Mouse (Mus musculus): ENCODE data around the gene Tspan13. TPM values are rescaled to one million over a fixed set of nuclear protein-coding genes. Genes with fewer than 3 reads are reported as not detected.

Tspan13 gene
- polyA plus RNA-seq, 1 experiment from 2014 or later: 66.8 TPM

GRCm38 (mm10) chr12:36041703-36042347 lies 475 bp downstream of the Tspan13 start:
- WGBS: 1% methylated on average over 49 of the region's 50 CpGs
- ATAC-seq (ENCODE audit: insufficient number of reproducible peaks, insufficient read depth, low FRiP score, low read depth): peak; percentile 62
- H3K9me3 ChIP-seq (ENCODE audit: control insufficient read depth, low read length): no peaks in the 10 kb centered on the region
- no peaks in the 10 kb centered on the region for H3K36me3 ChIP-seq (ENCODE audit: control insufficient read depth, insufficient read depth, low read length)
- peak overlapping the region; percentile 89 for H3K9ac ChIP-seq (ENCODE audit: low read length)
- no peaks in the 10 kb centered on the region for H3K27me3 ChIP-seq (ENCODE audit: control insufficient read depth, insufficient read depth, low read length)
- peak overlapping the region; percentile 93 for H3K4me2 ChIP-seq (ENCODE audit: low read length)
- H3K4me3 ChIP-seq (ENCODE audit: control insufficient read depth in 1 of 2, insufficient read depth in 1 of 2, low read depth in 1 of 2, low read length in 2 of 2): peak overlapping the region; percentile 96 to 97
- H3K27ac ChIP-seq (replicated peaks in 1 of 2; ENCODE audit: control insufficient read depth in 1 of 2, insufficient read depth in 1 of 2, low read depth in 2 of 2, low read length in 2 of 2): peak overlapping the region; percentile 51 to 55; a peak in 1 of 4 replicates
- H3K4me1 ChIP-seq (ENCODE audit: control insufficient read depth in 2 of 2, insufficient read depth in 2 of 2, low read length in 2 of 2): peaks cover 6 to 20% of the 10 kb centered on the region in 2 experiments

DNA sequence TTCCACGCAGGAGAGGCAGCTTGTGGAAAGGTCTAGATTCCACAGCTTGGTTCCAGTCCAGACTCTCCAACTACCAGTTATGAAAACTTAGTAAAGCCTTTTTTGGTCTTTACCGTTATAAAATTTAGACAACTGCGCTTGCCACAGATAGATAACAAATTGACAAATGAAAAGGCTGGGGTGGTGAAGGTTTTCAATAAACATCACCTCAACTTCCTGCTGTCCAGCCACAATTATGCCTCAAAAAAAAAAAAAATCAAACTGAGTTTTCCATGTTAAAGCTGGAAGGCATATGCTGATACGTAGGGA lies 1.1 kb downstream of the Tspan13 start:
- Histone ChIP-seq H3K27ac (replicated peaks in 1 of 2; ENCODE audit: control insufficient read depth in 1 of 2, insufficient read depth in 1 of 2, low read depth in 2 of 2, low read length in 2 of 2) (peak overlapping the region; percentile 19 to 51; a peak in 1 of 4 replicates), H3K27me3 (ENCODE audit: control insufficient read depth, insufficient read depth, low read length) (no peaks in the 10 kb centered on the region), H3K4me2 (ENCODE audit: low read length) (peak overlapping the region; percentile 93), H3K36me3 (ENCODE audit: control insufficient read depth, insufficient read depth, low read length) (no peaks in the 10 kb centered on the region), H3K9ac (ENCODE audit: low read length) (peak overlapping the region; percentile 89), H3K9me3 (ENCODE audit: control insufficient read depth, low read length) (no peaks in the 10 kb centered on the region), H3K4me3 (ENCODE audit: control insufficient read depth in 1 of 2, insufficient read depth in 1 of 2, low read depth in 1 of 2, low read length in 2 of 2) (peak overlapping the region; percentile 22 to 96; a peak in 3 of 4 replicates), H3K4me1 (ENCODE audit: control insufficient read depth in 2 of 2, insufficient read depth in 2 of 2, low read length in 2 of 2) (peaks cover 6 to 17% of the 10 kb centered on the region in 2 experiments)
- no peak for ATAC-seq (ENCODE audit: insufficient number of reproducible peaks, insufficient read depth, low FRiP score, low read depth)
- 30% methylated on average over 4 of the region's 4 CpGs for WGBS

GRCm38 (mm10) chr12:36040571-36041280 lies 1.6 kb downstream of the Tspan13 start:
- peak overlapping the region; percentile 22 to 96; a peak in 3 of 4 replicates for H3K4me3 ChIP-seq (ENCODE audit: control insufficient read depth in 1 of 2, insufficient read depth in 1 of 2, low read depth in 1 of 2, low read length in 2 of 2)
- WGBS: 60% methylated on average over 10 of the region's 10 CpGs
- peak overlapping the region; percentile 8 to 19; a peak in 1 of 4 replicates for H3K27ac ChIP-seq (replicated peaks in 1 of 2; ENCODE audit: control insufficient read depth in 1 of 2, insufficient read depth in 1 of 2, low read depth in 2 of 2, low read length in 2 of 2)
- peak overlapping the region; percentile 89 for H3K9ac ChIP-seq (ENCODE audit: low read length)
- H3K4me2 ChIP-seq (ENCODE audit: low read length): peak overlapping the region; percentile 93
- no peaks in the 10 kb centered on the region for H3K36me3 ChIP-seq (ENCODE audit: control insufficient read depth, insufficient read depth, low read length)
- no peaks in the 10 kb centered on the region for H3K9me3 ChIP-seq (ENCODE audit: control insufficient read depth, low read length)
- H3K27me3 ChIP-seq (ENCODE audit: control insufficient read depth, insufficient read depth, low read length): no peaks in the 10 kb centered on the region
- peaks cover 6 to 15% of the 10 kb centered on the region in 2 experiments for H3K4me1 ChIP-seq (ENCODE audit: control insufficient read depth in 2 of 2, insufficient read depth in 2 of 2, low read length in 2 of 2)
- ATAC-seq (ENCODE audit: insufficient number of reproducible peaks, insufficient read depth, low FRiP score, low read depth): no peak

- Histone ChIP-seq H3K9ac (ENCODE audit: low read length) (no peak overlapping the region; the same call in 1 of the 2 replicates), H3K4me1 (ENCODE audit: control insufficient read depth in 2 of 2, insufficient read depth in 2 of 2, low read length in 2 of 2) (peaks cover 6 to 15% of the 10 kb centered on the region in 2 experiments), H3K9me3 (ENCODE audit: control insufficient read depth, low read length) (no peaks in the 10 kb centered on the region), H3K27ac (replicated peaks in 1 of 2; ENCODE audit: control insufficient read depth in 1 of 2, insufficient read depth in 1 of 2, low read depth in 2 of 2, low read length in 2 of 2) (peak overlapping the region; percentile 46 to 59; a peak in 3 of 4 replicates), H3K4me3 (ENCODE audit: control insufficient read depth in 1 of 2, insufficient read depth in 1 of 2, low read depth in 1 of 2, low read length in 2 of 2) (no peak overlapping the region), H3K4me2 (ENCODE audit: low read length) (peak overlapping the region; percentile 93), H3K27me3 (ENCODE audit: control insufficient read depth, insufficient read depth, low read length) (no peaks in the 10 kb centered on the region), H3K36me3 (ENCODE audit: control insufficient read depth, insufficient read depth, low read length) (no peaks in the 10 kb centered on the region)
- 52% methylated on average over 9 of the region's 9 CpGs for WGBS
- no peak for ATAC-seq (ENCODE audit: insufficient number of reproducible peaks, insufficient read depth, low FRiP score, low read depth)
Observed at GRCm38 (mm10) chr12:36039541-36040084, 2.7 kb downstream of the Tspan13 start.

- no peak for ATAC-seq (ENCODE audit: insufficient number of reproducible peaks, insufficient read depth, low FRiP score, low read depth)
- no peak overlapping the region for H3K9ac ChIP-seq (ENCODE audit: low read length)
- 72% methylated on average over 10 of the region's 10 CpGs for WGBS
- H3K27ac ChIP-seq (replicated peaks in 1 of 2; ENCODE audit: control insufficient read depth in 1 of 2, insufficient read depth in 1 of 2, low read depth in 2 of 2, low read length in 2 of 2): no peak overlapping the region
- no peaks in the 10 kb centered on the region for H3K27me3 ChIP-seq (ENCODE audit: control insufficient read depth, insufficient read depth, low read length)
- H3K4me3 ChIP-seq (ENCODE audit: control insufficient read depth in 1 of 2, insufficient read depth in 1 of 2, low read depth in 1 of 2, low read length in 2 of 2): no peak overlapping the region
- H3K36me3 ChIP-seq (ENCODE audit: control insufficient read depth, insufficient read depth, low read length): no peaks in the 10 kb centered on the region
- H3K9me3 ChIP-seq (ENCODE audit: control insufficient read depth, low read length): no peaks in the 10 kb centered on the region
- H3K4me1 ChIP-seq (ENCODE audit: control insufficient read depth in 2 of 2, insufficient read depth in 2 of 2, low read length in 2 of 2): peaks cover 7 to 21% of the 10 kb centered on the region in 2 experiments
- no peak overlapping the region for H3K4me2 ChIP-seq (ENCODE audit: low read length)
Observed at GRCm38 (mm10) chr12:36036776-36037175, 5.5 kb downstream of the Tspan13 start.

- no peak overlapping the region for H3K9ac ChIP-seq (ENCODE audit: low read length)
- WGBS: 93% methylated on average over 7 of the region's 7 CpGs
- H3K4me3 ChIP-seq (ENCODE audit: control insufficient read depth in 1 of 2, insufficient read depth in 1 of 2, low read depth in 1 of 2, low read length in 2 of 2): no peak overlapping the region
- H3K27me3 ChIP-seq (ENCODE audit: control insufficient read depth, insufficient read depth, low read length): no peaks in the 10 kb centered on the region
- no peak overlapping the region for H3K27ac ChIP-seq (replicated peaks in 1 of 2; ENCODE audit: control insufficient read depth in 1 of 2, insufficient read depth in 1 of 2, low read depth in 2 of 2, low read length in 2 of 2)
- no peaks in the 10 kb centered on the region for H3K9me3 ChIP-seq (ENCODE audit: control insufficient read depth, low read length)
- H3K36me3 ChIP-seq (ENCODE audit: control insufficient read depth, insufficient read depth, low read length): no peaks in the 10 kb centered on the region
- ATAC-seq (ENCODE audit: insufficient number of reproducible peaks, insufficient read depth, low FRiP score, low read depth): no peak
- peaks cover 8 to 18% of the 10 kb centered on the region in 2 experiments for H3K4me1 ChIP-seq (ENCODE audit: control insufficient read depth in 2 of 2, insufficient read depth in 2 of 2, low read length in 2 of 2)
- no peak overlapping the region for H3K4me2 ChIP-seq (ENCODE audit: low read length)
Observed at GRCm38 (mm10) chr12:36036121-36036520, 6.2 kb downstream of the Tspan13 start.

DNA sequence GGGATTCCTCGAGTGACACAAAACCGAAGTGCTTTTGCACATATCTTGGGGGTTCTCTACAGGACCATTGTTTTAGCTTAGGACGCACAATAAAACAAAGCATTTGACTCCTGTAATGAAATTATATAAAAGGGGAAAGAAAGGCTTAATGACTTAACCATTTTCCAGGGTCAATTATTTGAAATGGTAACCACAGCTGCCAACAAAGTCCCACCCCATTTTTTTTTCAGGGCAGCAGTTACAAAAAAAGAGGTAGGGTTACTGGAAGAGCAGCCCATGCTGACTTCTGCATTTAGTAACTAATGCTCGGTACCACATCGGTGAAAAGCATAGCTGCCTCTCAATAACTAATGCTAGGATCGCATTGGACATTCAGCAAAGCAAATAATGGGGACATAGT lies 6.8 kb downstream of the Tspan13 start:
- Histone ChIP-seq H3K4me3 (ENCODE audit: control insufficient read depth in 1 of 2, insufficient read depth in 1 of 2, low read depth in 1 of 2, low read length in 2 of 2) (no peak overlapping the region), H3K27me3 (ENCODE audit: control insufficient read depth, insufficient read depth, low read length) (no peaks in the 10 kb centered on the region), H3K4me1 (ENCODE audit: control insufficient read depth in 2 of 2, insufficient read depth in 2 of 2, low read length in 2 of 2) (peaks cover 8 to 11% of the 10 kb centered on the region in 2 experiments; a peak in 3 of 4 replicates), H3K9me3 (ENCODE audit: control insufficient read depth, low read length) (no peaks in the 10 kb centered on the region), H3K27ac (replicated peaks in 1 of 2; ENCODE audit: control insufficient read depth in 1 of 2, insufficient read depth in 1 of 2, low read depth in 2 of 2, low read length in 2 of 2) (no peak overlapping the region), H3K9ac (ENCODE audit: low read length) (no peak overlapping the region), H3K36me3 (ENCODE audit: control insufficient read depth, insufficient read depth, low read length) (no peaks in the 10 kb centered on the region), H3K4me2 (ENCODE audit: low read length) (no peak overlapping the region)
- WGBS: 91% methylated on average over 6 of the region's 6 CpGs
- no peak for ATAC-seq (ENCODE audit: insufficient number of reproducible peaks, insufficient read depth, low FRiP score, low read depth)

All from heart, embryonic 14.5 days (tissue).